Mouse (Mus musculus): Measurements from ENCODE around the gene Nae1. TPM values are rescaled to one million over a fixed set of nuclear protein-coding genes. Genes with fewer than 3 reads are reported as not detected.
A peak's percentile ranks its signal among the peaks of the same experiment; 100 is the strongest.

The Nae1 gene
- total RNA-seq, 4 experiments from 2014 or later: 48.5 to 59.2 (median 55.1) TPM

DNA sequence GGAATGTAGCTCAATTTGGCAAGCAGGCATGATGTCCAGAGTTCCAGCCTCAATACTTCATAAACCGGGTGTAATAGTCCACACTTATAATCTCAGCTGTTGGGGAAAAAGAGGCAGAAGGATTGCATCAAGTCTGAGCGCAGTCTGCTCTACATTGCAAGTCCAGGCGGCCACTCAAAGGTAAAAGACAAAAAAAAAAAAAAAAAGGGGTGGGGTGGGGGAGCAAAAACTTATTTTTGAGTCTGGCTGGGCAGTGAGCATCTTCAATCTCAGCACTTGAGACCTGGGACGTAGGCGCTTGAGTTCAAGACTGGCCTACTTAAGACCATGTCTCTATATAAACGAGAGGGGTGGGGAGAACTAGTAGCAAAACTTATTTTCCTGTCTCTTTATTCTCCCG is 886 bp downstream of the Nae1 start:
- DNase-seq (ENCODE audit: low spot score in 2 of 2): no peak

DNA sequence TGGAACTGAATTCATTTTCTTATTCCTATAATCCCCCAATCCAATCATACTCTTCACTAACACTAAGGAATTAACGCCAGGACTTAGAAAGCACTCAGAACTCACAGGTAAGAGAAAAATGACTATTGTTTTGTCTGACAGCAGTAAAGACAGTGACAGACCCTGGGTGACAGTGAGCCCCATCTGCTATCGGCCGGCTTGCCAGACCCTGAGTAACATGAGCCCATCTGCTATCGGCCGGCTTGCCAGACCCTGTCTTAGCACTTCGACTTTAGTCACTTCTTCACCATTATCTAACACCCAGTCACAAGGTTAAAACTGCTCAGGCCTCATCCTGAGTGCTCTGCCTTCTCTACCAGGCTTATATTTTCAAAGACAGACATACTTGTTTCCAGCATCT is 4.8 kb downstream of the Nae1 start:
- DNase-seq (ENCODE audit: low spot score in 2 of 2): no peak

DNA sequence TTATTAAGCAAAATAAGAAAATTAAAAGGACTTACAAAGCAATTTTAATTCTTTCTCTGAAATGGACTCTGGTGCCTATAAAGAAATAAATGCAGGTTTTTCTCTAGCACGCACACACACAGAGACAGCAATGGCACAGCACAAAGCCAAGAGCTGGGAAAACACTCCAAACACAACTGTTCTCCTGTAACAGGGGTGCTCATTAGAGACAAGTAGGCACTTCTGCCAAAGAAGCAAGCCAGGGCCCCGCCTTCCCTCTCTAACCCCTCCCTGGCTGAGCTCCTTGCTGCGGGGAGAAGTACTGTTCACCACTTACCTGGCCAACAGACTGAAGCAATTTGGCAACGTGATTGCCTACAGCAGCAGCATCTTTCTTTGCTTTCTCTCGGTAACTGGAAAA is 16.6 kb downstream of the Nae1 start:
- no peak for DNase-seq (ENCODE audit: low spot score in 2 of 2)

DNA sequence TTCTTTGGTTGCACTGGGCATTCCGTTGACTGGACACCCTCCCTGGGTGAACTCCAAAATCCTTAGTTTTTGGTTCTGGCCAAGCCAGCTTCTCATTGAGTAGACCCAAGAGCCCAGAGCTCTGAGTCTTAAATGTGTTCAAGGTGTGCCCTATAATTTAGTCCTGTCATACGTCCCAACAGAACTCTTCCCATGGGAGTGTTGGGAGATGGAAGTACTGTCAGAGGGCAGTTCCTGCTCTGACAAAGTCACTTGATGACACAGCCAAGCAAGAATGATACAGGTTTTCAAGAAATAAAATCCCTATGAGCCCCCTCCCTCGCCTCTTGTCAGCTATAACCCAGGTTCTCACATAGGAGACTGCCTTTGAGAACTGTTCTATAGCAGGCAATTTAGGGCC is 24.3 kb downstream of the Nae1 start:
- no peak for DNase-seq (ENCODE audit: low spot score in 2 of 2)

DNA sequence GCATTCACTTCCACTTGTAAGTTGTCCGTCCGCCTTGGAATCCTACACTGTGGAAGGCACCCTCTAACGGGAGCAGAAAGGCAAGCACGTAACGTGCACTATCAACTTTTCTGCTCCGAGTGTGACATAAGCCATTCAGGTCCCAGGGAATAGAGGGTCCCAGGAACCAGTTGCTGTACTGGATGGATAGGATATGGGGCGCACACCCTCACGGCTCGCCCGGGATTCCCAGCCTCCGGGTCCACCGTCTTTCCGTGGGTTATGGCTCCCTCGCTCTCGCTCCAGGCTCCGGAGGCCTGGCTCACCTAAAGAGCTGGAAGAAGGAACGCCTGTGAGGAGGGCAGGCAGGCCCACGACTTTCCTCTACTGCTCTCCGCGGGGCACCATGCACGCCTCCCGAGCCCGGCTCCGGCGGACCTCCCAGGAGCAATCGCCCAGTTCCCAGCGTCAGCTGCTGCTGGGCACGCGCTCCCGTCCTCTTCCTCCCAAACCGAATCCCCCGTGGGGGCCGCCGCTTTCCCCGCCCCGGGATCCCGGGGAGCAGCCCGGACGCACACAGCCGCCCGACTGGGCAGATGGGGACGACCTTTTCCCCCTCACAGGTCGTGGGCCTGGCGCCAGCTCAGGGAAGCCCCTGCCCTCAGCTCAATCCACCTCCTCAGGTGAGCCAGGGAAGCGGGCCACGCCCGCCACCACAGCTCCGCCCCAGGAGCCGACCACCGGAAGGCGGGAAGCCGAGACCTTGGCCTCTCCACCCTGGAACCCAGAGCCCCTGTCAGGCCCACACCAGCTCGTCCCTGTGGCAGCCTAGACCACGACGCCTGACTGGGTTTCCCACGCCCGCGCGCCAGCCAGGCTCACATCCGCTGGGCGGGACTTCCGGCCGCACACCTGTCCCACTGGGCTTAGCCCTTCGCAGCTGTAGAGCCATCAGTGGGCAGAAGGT is 25.1 kb downstream of the Nae1 start, which contains the start of gene Terb1:
Gene Terb1 (minus strand): TSS at position 850 of the 946 bp plus-strand sequence.
- DNase-seq (ENCODE audit: low spot score in 2 of 2): peak; percentile 29 to 40

DNA sequence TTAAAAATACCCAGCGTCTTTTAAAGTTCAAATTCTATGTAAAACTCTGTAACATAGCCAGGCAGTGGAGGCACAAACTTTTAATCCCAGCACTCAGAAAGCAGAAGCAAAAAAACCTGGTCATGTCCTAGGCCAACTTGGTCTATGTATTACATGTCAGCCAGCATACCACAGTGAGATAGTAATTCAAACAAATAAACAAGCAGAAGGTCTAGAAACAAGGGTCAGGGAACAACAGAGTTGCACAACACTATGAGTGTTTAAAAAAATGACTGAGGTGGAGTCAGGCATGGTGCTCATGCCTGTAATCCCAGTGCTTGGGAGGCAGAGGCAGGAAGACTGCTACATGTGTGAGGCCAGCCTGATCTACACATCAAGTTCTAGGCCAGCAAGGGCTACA is 55.3 kb downstream of the Nae1 start:
- no peak for DNase-seq (ENCODE audit: low spot score in 2 of 2)

DNA sequence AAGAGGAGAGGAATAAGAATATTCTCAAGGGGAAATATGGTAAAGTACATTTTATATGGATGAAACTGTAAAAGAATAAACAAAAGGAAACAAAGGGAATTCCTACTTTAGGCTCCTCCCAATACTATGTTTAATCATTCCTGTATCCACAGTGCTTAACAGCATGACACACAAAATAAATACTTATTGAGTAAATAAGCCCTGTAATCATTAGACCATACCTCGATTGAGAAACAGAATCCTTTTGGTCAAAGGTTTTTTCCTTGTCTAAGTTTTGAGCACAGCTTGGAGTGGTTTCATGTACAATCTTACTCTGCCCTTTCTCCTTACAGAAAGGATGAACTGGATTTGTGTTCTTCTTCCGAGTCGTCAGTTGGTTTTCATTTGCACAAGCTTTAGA is 62.0 kb downstream of the Nae1 start:
- no peak for DNase-seq (ENCODE audit: low spot score in 2 of 2)

DNA sequence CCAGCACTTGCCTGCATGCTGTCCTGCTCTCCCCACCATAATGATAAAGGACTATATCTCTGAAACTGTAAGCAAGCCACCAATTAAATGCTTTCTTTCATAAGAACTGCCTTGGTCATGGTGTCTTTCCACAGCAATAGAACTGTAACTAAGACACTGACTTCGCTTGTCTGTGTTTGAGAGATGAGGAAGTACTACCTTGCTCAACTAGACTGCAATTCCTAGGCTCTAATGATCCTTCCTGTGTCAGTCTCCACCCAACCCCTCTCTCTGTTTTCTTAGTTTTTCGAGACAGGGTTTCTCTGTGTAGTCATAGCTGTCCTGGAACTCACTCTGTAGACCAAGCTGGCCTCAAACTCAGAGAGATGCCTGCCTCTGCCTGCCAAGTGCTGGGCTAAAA is 67.0 kb downstream of the Nae1 start:
- no peak for DNase-seq (ENCODE audit: low spot score in 2 of 2)

Other genes with a start within 250 kb of the Nae1 start
- not detected for gene Cmtm2a, start 241.5 kb downstream of the Nae1 start, total RNA-seq (2022)
- not detected for gene Gm45711, start 224.6 kb downstream of the Nae1 start, total RNA-seq (2022)
- gene Cmtm1, start 224.5 kb downstream of the Nae1 start, total RNA-seq (2022): not detected
- not detected for gene Gm11020, start 213.1 kb downstream of the Nae1 start, total RNA-seq (2022)
- not detected for gene Cmtm2b, start 212.4 kb downstream of the Nae1 start, total RNA-seq (2022)
- gene Cmtm3, start 195.2 kb downstream of the Nae1 start, total RNA-seq (2022): 10 to 100 TPM; 10.1 to 18.4 (median 12.6) TPM
- gene Cmtm4, start 138.8 kb downstream of the Nae1 start, total RNA-seq (2022): 10 to 100 TPM; 73.0 to 80.9 (median 75.9) TPM
- 100 to 1,000 TPM; 254 to 332 (median 270) TPM for gene Dync1li2, start 91.6 kb downstream of the Nae1 start, total RNA-seq (2022)
- 1 to 10 TPM; 1.8 to 2.4 (median 2.1) TPM for gene Terb1, start 24.7 kb downstream of the Nae1 start, total RNA-seq (2022)
- gene Car7, start 52 bp upstream of the Nae1 start, total RNA-seq (2022): 10 to 100 TPM; 22.8 to 28.3 (median 26.8) TPM
- gene Pdp2, start 56.8 kb upstream of the Nae1 start, total RNA-seq (2022): 10 to 100 TPM in 3 of 4 experiments, 1 to 10 TPM in 1; 9.0 to 11.6 (median 10.4) TPM
- gene Cdh16, start 89.8 kb upstream of the Nae1 start, total RNA-seq (2022): not detected
- 1 to 10 TPM; 2.0 to 3.3 (median 2.5) TPM for gene Rrad, start 96.7 kb upstream of the Nae1 start, total RNA-seq (2022)
- gene Ciao2b, start 107.3 kb upstream of the Nae1 start, total RNA-seq (2022): 10 to 100 TPM; 28.4 to 34.8 (median 31.5) TPM
- not detected for gene Ces2a, start 199.4 kb upstream of the Nae1 start, total RNA-seq (2022)